Mouse (Mus musculus): ENCODE data around the gene Eif3d.
A peak's percentile ranks its signal among the peaks of the same experiment; 100 is the strongest.
"Not testable (repeated sequence)": the region's sequence is repeated elsewhere in the genome, so short reads cannot be mapped to it uniquely, and the experiment has no call there.

Gene Eif3d

DNA sequence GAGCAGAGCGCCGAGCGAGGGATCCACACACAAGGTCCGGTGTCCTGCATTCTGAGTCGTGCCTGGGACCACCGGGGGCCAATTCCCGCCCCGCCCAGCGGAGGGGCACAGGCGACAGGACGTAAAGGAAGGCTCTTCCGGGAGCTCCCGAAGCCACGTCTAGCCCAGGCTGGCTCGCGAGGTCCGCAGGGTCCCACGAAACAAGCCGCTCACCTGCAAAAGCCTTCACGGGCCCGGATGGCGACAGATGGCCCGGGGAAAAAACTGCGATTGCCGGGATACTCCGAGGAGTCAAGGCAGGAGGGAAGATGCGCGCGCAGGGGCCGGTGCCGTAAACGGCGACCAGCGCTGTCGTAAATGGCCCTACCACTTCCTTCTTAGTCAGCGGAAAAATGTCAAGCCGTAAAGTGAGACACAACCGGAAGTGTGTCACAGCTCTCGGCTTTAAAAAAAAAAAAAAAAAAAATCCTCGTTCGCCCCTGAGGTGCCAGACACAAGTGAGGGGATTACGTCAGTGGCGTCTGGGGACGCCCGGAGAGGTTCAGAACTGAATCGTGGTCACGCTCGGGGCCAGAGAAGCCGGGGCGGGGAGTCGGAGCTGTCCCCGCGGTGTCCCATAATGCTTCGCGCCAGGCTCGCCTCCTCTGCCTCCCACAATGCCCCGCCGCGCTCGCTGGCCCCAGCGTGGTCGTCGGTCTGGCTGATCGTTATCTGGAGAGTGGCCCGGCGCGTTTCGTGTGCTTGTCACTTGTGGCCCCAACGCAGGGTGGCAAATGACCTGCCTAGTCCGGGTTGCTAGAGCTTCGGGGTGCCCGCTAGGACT lies at the start of gene Eif3d:
Gene Eif3d (minus strand): TSS at position 344 of the 823 bp plus-strand sequence.
- DNase-seq (ENCODE audit: low read depth, low spot score): peak; percentile 93

DNA sequence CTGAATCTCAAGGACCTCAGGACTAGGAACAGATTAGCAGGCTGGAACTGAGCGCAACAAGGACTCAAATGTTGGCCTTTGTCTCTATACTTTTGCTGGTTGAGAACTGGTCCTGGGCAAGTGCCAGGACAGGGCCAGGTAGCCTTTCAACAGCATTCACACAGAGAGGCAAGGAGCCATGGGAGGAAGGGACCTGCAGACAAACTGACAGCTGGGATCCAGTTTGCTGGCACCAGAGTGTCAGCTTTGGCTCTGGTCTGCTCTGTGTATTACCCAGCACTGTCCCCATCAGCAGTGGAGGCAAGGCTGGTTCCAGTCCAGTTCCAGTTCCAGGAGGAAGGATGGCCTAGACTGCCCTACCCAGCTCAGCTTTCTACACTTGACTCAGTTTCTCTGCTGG lies 43.4 kb upstream of the Eif3d start:
- DNase-seq (ENCODE audit: low read depth, low spot score): no peak

DNA sequence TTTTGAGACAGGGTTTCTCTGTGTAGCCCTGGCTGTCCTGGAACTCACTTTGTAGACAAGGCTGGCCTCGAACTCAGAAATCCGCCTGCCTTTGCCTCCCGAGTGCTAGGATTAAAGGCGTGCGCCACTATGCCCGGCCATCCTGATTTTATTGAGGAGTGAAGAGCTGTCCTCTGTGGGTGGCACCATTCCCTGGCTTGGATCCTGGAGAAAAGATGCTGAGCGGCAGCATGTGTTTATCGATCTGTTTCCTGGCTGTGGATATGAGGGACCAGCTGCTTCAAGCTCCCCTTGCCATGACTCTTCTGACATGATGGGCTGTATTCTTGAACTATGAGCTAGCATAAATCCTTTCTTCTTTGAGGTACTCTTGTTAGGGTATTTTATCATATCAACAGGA lies 37.6 kb upstream of the Eif3d start:
- DNase-seq (ENCODE audit: low read depth, low spot score): not testable (repeated sequence)

DNA sequence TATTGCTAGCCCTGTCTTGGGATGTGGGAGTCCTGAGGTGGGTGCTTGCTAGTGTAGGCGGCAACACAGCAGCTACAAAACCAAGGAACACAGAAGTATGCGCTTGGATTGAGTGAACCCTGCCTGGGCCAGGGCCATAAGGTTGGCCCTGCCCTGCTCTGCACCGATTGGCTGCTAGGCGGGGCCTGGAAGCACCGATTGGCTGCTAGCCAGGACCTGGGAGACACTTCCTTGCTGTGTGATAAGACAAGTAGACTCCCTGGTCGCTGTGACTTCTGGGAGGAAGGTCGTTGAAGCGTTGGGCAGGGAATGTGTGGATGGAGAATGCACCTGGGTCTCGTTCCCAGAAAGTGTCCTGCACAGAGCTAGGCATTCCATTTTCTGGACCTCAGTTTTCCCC lies 33.3 kb upstream of the Eif3d start:
- DNase-seq (ENCODE audit: low read depth, low spot score): no peak

DNA sequence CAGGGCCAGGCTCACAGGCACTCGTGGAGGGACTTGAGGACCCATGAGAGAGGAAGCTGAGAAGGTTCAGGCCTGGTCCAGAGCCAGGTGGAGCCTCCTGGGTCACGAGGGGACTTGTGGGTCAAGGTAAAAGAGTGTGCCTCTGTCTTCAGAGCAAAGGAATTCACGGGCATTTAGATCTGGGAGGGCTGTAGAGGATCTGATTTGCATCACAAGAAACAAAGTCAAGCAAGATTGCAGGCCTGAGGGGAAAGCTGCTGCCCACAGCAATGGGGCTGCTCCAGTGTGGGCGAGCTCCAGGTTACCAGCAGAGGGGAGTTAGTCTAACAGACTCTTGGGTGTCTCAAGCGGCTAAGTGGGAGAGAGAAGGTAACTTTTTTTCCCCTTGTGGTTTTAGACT lies 30.8 kb upstream of the Eif3d start:
- DNase-seq (ENCODE audit: low read depth, low spot score): no peak

DNA sequence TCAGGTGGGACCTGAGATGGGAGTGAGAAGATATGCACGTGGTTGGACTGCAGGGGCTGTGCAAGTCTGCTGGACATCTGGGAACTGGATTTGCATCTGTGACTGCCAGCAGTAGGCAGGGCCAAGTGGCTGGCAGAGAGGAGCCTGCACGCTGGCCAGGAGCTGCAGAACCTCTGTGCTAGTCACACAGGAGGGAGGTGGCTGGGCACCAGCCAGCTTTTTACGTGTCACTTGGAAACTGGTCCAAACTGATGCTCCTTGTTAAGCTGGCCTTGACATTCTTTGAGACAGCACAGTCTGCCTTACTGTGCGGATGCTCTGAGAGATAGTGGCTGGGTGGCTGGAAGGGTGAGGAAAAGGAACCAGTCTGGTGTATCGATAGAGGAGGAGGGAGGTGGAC lies 17.9 kb upstream of the Eif3d start:
- DNase-seq (ENCODE audit: low read depth, low spot score): no peak

DNA sequence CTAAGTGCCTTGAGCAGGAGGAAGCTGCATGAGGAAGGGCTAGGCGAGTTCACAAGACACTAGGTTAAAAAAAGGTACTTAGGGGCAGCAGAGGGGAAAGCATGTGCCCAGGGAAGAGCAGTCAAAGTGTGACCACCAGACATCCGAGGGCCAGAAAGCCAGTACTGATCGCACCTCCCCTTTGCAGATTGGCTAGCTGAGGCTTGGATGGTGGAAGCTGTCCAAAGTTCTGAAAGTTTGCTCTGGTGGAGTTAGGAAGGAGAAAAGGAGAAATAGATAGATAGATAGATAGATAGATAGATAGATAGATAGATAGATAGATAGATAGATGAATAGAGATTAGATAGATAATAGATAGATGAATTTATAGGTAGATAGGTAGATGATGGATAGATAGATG lies 12.8 kb upstream of the Eif3d start:
- no peak for DNase-seq (ENCODE audit: low read depth, low spot score)

DNA sequence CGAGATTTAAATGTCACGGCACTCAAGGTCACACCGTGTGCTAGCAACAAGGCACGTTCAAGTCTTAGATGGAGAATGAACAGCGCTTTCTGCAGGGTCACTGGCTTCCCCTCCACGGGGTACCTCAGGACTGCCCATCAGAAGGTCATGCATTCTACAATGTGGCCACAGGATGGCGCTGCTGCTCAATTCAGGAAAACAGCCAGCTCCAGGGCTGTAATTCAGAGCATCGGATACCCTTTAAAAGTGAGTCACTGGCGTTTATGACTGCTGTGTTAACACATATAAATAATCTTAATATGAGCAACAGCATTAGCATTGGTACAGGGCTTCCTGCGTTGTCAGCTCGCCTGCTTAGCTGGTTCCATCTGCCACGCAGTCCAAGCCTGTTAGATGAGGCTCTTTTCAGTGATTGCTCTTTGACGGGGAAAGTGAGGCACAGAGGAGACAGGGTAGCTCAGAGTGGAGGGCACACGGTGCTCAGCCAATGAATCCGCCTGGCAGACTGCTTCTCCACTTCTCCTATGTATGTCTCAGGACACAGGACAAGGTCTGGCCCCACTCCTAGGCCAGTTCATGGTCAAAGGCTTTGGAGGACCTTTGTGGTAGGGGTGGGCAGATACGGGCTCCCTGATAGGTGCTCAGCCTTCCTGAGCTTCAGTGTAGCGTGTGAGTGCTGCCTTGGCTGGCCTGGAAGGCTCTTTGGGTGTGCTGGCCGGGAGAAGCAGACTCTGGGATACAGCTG lies 11.8 kb upstream of the Eif3d start:
- DNase-seq (ENCODE audit: low read depth, low spot score): no peak

DNA sequence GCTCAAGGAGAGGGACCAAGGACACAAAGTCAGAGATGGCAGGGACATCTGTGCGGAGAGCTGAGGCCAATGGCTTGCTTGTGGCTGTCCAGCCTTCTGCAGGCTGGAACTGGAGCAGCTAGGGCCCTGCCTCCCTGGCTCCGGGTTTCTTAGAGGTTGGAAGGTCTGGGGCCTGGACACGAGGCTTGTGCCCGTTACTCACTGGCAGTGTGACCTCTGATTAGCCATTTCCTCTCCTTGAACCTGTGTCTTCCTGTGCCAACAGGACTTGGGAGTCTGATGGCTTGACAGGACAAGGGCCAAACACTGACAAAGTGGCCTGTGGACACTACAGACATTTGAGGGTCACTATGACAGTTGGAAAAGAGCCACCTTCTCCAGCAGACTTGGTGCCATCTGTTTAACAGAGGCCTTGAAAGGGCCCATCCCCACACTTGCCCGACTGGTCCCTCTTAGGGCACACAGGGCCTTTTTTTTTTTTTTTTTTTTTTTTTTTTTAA lies 10.6 kb upstream of the Eif3d start:
- DNase-seq (ENCODE audit: low read depth, low spot score): no peak

DNA sequence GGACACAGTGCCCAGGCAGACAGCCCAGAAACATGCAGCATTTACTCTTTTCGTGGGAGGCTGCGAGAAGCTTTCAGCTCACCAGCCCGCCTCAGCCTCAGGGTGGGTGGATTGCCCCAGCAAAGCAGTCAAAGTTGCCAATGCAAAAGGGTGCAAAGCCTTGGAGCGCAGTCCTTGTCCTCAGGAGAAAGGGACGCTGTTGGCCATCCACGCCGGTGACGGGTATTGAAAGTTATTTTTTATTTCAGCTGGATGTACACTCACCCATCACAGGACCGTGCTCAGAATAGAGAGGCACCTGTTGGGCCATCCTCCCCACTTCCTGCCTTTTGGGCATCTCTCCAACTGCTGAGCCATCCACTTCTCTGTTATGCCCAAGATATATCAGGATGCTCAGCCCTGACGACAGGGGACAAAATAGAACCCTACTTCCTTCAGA lies 8.8 kb upstream of the Eif3d start:
- DNase-seq (ENCODE audit: low read depth, low spot score): no peak

DNA sequence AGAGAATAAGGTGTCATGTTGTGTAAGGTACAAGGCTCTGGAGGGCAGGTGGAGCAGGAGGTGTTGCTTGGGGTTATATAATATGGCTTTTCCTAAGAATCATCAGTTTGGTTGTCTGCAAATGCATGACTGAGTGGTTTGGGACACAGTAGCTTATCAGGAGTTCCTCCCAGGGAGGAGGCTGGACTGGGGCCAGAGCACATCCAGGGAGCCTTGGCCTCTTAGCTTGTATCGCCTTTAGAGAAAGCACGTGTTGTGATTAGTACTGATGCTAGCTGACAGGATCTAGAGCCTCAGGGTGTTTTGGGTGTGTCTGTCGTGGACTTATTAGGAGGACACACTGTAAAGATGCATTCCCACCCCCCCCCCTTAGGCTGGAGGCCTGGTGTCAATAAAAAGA lies 7.0 kb upstream of the Eif3d start:
- DNase-seq (ENCODE audit: low read depth, low spot score): no peak

DNA sequence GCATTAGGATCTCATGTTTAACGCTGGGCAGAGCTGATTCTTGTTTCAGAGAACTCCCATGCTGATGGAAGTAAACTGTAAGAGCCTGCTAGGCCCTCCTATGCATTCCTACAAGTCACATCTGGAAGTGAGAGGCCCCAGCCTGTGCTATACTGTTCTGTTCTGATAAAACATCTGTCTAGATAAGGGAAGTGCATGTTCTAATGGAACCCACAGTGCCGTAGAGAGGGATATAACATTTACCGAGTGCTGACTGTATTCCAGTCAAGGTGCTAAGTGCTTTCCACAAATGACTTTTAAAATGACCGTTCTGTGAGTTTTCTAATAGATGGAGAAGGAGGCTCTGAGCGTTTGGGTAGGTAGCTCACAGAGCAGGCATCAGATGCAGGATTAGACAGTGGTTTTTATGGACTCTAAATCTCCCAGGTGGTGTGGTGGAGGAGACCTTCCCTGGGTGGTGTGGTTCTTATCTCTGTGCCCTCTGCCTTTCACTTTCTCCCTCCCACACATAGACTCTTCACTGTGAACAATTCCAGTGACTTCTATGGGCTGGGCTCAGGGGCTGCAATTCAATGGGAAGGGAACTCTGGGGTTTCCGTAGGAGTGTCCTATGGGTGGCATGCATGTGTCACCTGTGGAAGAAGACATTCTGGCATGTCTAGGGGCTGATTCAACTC lies 3.7 kb upstream of the Eif3d start:
- DNase-seq (ENCODE audit: low read depth, low spot score): peak; percentile 54

DNA sequence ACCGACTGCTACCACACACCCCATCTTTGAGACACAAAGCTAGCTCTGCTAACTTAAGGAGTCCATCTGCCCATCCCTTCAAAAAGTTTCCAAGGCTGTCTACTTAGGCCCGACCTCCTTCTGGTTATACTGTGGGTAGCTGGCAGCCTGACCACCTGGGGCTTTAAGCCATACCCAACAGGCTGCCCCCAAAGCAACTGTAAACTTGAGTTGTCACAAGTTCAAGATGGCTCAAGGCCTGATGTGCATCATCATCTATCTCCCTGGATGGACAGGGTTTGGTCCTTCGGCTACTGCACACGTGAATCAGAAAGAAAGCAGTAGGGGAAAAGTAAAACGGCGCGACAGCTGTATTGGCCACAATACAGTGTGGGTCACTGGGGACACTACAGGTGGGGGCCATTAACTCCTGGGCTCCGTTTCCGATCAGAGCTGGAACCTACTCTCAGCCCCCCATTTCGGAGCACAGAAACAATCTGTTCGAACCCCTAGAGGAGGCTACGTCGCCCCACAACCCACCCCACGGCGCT lies 608 bp downstream of the Eif3d start:
- no peak for DNase-seq (ENCODE audit: low read depth, low spot score)

DNA sequence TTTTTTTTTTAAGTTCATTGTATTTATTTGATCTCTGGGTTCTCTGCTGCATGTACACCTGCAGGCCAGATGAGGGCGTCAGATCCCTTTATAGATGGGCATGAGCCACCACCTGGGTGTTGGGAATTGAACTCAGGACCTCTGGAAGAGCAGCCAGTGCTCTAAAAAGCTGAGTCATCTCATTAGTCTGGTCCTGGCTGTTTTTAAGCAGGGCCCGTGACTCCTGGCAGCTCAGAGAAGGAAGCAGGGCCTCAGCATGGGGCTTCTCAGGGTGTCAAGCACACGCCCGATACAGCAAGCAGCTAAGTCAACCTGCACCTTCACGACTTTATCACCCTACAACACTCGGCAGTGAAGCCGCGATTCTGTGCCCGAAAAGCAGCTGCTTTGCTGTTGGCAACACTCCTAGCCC lies 5.5 kb downstream of the Eif3d start:
- DNase-seq (ENCODE audit: low read depth, low spot score): peak; percentile 52

DNA sequence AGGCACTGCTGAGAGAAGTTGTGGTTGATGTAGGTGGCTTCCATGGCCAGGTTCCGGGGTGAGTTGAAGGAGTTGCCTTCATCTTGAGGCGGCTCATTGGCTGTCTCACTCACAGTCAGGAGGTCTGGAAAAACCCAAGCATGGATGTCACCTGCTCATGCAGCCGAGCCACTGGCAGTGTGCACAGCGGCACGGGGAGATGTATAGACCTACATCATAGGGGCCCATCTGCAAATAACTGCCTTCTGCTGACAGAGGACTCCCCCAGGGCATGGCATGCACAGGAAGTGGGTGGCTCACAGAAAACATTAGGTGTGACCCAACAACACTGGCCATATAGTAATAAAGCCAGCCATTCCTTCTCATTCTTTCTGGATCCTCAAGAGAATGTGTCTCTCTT lies 8.2 kb downstream of the Eif3d start:
- no peak for DNase-seq (ENCODE audit: low read depth, low spot score)

DNA sequence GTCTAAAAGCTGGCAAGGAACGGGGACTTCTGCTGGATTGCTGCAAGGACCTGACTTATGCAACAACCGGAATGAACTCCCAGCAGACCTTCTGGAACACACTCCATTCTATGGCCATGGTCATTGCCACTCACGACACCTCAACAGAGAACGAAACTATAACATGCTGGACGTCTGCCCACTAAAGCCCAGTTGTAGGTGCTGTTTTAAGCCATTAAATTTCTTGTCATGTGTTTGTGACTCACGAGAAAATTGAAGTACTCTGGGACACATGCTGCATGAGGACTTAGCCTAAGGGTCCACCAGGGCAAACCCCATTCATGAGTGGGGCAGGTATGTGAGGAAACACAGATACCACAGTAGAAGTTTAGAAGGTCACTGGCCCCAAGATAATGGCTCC lies 9.9 kb downstream of the Eif3d start:
- DNase-seq (ENCODE audit: low read depth, low spot score): no peak

DNA sequence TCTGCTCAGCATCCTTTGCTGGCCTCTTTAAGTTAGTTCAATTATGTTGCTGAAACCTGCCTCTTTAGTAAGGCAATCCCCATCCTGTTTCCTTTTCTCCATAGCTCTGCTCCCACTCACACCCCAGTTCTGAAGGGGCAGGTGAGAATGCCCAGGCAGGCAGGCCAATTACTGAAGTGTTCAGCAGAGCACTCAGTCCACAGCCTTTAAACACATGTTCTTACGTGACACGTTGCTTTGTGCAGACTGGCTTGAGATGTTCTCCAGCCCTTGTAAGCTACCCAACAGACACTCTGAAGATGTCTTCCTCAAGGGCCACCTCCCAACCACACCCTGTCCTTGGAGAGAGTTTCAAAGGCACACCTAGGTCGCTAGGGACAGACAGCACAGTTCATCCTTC lies 12.5 kb downstream of the Eif3d start:
- DNase-seq (ENCODE audit: low read depth, low spot score): no peak

DNA sequence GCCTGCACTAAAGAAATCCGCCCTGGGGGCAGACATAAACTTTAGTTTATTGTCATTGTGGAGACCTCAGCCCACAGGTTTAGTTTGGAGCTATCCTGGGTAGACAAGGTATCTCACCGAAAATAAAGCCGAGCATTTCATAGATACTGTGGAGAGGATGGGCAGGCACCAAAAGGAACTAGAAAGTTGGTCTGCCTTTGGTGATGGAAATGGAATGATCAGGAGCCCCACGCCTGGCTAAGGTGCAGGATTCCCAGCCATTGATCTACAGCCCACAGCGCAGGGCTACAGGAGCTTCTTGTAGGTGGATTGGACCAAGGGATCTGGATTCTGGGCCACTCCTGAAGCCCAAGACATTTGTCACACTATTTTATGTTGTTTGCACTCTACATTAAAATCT lies 13.0 kb downstream of the Eif3d start:
- no peak for DNase-seq (ENCODE audit: low read depth, low spot score)

DNA sequence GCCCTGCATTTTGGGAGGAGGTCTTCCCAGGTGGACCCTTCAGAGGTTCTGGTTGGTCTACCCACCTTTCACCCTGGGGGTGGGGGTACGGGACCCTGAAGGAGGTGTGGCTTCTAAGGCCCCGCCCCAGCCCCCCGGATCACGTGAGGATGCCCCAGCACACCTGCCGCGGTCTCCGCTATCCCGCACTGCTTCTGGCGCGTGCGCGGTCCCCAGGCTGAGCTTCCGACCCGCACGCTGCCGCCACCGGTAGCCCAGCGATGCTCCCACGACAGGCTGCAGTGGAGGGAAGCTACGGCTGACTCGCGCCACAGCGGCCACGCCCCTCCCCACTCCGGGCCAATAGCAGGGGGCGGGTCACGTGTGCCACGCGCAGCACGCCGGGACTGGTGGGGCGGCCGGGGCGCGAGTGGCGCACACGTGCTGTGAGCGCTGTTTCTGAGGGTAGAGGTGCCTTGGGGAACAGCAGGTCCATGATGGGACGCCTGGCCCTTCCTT lies 14.2 kb downstream of the Eif3d start, which contains the start of gene Foxred2:
Gene Foxred2 (minus strand): TSS at position 319 of the 498 bp plus-strand sequence.
- DNase-seq (ENCODE audit: low read depth, low spot score): no peak

DNA sequence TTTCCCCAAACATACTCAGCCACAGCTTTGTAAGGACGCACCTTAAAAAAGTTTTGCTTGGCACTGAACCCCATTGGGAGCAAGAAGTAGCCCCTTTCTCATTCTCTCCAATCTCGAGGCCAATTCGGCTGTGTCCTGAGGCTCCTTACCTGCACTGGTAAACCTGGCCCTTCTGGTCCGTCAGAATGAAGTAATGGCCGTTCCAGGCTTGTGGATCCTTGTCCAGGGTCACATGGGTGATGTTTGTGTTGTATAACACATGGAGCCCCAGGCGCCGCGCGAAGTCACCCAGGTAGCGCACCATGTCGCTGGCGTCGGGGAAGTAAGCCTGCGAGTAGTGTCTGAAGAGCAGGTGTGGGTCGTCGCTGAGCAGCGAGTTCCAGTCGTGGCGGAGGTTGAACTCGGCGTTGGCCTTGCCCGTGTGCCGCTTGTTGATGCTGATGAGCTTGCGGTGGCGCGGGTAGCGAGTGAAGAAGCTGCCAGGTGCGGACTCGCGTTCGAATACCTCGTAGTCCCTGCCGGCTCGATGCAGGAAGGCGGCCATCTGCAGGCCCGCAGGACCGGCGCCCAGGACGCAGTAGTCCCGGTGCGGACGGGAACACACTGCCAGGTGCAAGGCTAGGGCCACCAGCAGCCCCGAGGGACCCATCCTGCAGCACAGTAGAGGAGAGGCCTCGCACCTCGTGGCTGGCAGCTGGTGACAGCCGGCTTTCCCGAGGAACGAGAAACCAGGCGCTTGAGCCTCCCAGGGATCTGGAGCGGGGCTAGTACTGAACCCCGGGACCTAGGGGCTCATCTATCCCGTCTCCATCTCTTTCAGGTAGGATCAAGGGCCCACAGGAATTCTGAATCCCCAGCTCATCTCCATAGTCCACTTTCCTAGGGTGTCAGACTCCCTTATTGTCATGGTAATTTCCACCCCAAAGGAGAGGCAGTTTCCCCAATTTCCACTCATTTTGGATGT lies 14.9 kb downstream of the Eif3d start:
- no peak for DNase-seq (ENCODE audit: low read depth, low spot score)

DNA sequence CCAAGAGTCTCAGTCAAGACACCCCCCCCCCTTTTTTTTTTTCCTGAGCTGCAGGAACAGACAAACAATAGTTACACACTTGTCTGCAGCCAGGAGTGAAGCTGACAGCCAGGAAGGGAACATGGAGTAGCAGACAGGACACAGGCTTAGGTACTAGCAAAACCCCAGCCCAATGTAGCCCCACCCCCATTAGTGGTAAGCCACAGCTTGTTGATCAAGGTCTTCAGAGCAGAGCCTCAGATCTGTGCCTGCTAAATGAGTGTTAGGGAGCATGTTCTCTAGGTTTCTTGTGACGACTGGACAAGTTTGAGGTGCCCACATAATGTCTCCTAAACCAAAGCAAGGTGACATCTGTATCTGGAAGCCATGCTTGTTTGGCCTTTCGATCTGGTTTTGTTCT lies 16.3 kb downstream of the Eif3d start:
- DNase-seq (ENCODE audit: low read depth, low spot score): no peak

Measured in c-Kit-negative CD71-positive TER-119-positive erythroid progenitor cells, embryonic 14.5 days (primary cell).